Mouse (Mus musculus) embryo, embryonic 11 days (tissue): Measurements from ENCODE around the gene Gm19935.

ENCODE experiments used
- DNase-seq: peaks from one replicate; pipeline ENCODE4 v3.0.0-alpha.2; 2015

The Gm19935 gene

GRCm38 (mm10) chr8:90817293-90817692, at the start of gene Gm19935:
TSS of gene Gm19935 (minus strand) at chr8:90817393.
- DNase-seq: no peak

- DNase-seq: peak; percentile 93
Measured at GRCm38 (mm10) chr8:90862038-90862437, 44.8 kb upstream of the Gm19935 start.

GRCm38 (mm10) chr8:90861266-90861944, 44.2 kb upstream of the Gm19935 start:
- peak; percentile 71 for DNase-seq

GRCm38 (mm10) chr8:90858071-90858470, 40.9 kb upstream of the Gm19935 start:
- no peak for DNase-seq

GRCm38 (mm10) chr8:90856952-90857351, 39.8 kb upstream of the Gm19935 start:
- DNase-seq: no peak

- DNase-seq: no peak
Measured at GRCm38 (mm10) chr8:90856171-90856570, 39.0 kb upstream of the Gm19935 start.

GRCm38 (mm10) chr8:90854671-90855161, 37.5 kb upstream of the Gm19935 start:
- peak; percentile 71 for DNase-seq

- no peak for DNase-seq
Measured at GRCm38 (mm10) chr8:90853971-90854670, 36.9 kb upstream of the Gm19935 start.

- no peak for DNase-seq
Measured at GRCm38 (mm10) chr8:90851544-90851943, 34.4 kb upstream of the Gm19935 start.

GRCm38 (mm10) chr8:90849462-90850050, 32.4 kb upstream of the Gm19935 start:
- peak; percentile 38 for DNase-seq

- no peak for DNase-seq
Measured at GRCm38 (mm10) chr8:90847980-90848379, 30.8 kb upstream of the Gm19935 start.

- DNase-seq: no peak
Measured at GRCm38 (mm10) chr8:90844179-90844967, 27.2 kb upstream of the Gm19935 start.

- DNase-seq: no peak
Measured at GRCm38 (mm10) chr8:90843127-90843526, 25.9 kb upstream of the Gm19935 start.

GRCm38 (mm10) chr8:90841321-90841720, 24.1 kb upstream of the Gm19935 start:
- no peak for DNase-seq

GRCm38 (mm10) chr8:90839725-90840714, 22.8 kb upstream of the Gm19935 start:
- no peak for DNase-seq

- DNase-seq: no peak
Measured at GRCm38 (mm10) chr8:90837440-90837839, 20.2 kb upstream of the Gm19935 start.

GRCm38 (mm10) chr8:90834321-90834672, 17.1 kb upstream of the Gm19935 start:
- no peak for DNase-seq

- DNase-seq: no peak
Measured at GRCm38 (mm10) chr8:90833628-90834320, 16.6 kb upstream of the Gm19935 start.

- DNase-seq: peak; percentile 38
Measured at GRCm38 (mm10) chr8:90832576-90833289, 15.5 kb upstream of the Gm19935 start.

- DNase-seq: no peak
Measured at GRCm38 (mm10) chr8:90830980-90831379, 13.8 kb upstream of the Gm19935 start.

GRCm38 (mm10) chr8:90829825-90830224, 12.6 kb upstream of the Gm19935 start:
- no peak for DNase-seq
